Mouse (Mus musculus): Measurements from ENCODE around the gene Mn1. TPM values are rescaled to one million over a fixed set of nuclear protein-coding genes. Genes with fewer than 3 reads are reported as not detected.

The Mn1 gene
- polyA plus RNA-seq (2012; rRNA removed), result 12.8 and 14.8 TPM in 2 replicates

- peak within 1 kb of the TSS; percentile 82 for H3K27ac ChIP-seq (ENCODE audit: insufficient read depth, low read length)
- TF ChIP-seq CTCF (IDR thresholded peaks at IDR 0.05; ENCODE audit: extremely low read depth, insufficient read depth, low read length) (no peak), POLR2A (IDR thresholded peaks at IDR 0.05; ENCODE audit: extremely low read depth, insufficient read depth, low read length) (peak; percentile 88)
- no peaks in the 10 kb centered on the region for H3K4me1 ChIP-seq (ENCODE audit: control insufficient read depth, insufficient read depth, low read length)
- H3K4me3 ChIP-seq (ENCODE audit: insufficient read depth, low read length), result peak within 1 kb of the TSS; percentile 75
Observed at GRCm38 (mm10) chr5:111416591-111417374, at the start of gene Mn1. Gene Mn1 (plus strand): TSS chr5:111417362.

- TF ChIP-seq CTCF (IDR thresholded peaks at IDR 0.05; ENCODE audit: extremely low read depth, insufficient read depth, low read length), result no peak
- no peak for TF ChIP-seq POLR2A (IDR thresholded peaks at IDR 0.05; ENCODE audit: extremely low read depth, insufficient read depth, low read length)
- H3K27ac ChIP-seq (ENCODE audit: insufficient read depth, low read length), result no peak overlapping the region
Observed at GRCm38 (mm10) chr5:111367937-111368517, 49.1 kb upstream of the Mn1 start.

GRCm38 (mm10) chr5:111368576-111368975 lies 48.6 kb upstream of the Mn1 start:
- Histone ChIP-seq H3K4me1 (ENCODE audit: control insufficient read depth, insufficient read depth, low read length) (peaks cover 3% of the 10 kb centered on the region), H3K4me3 (ENCODE audit: insufficient read depth, low read length) (no peak overlapping the region), H3K27ac (ENCODE audit: insufficient read depth, low read length) (no peak overlapping the region)
- no peak for TF ChIP-seq CTCF (IDR thresholded peaks at IDR 0.05; ENCODE audit: extremely low read depth, insufficient read depth, low read length)
- no peak for TF ChIP-seq POLR2A (IDR thresholded peaks at IDR 0.05; ENCODE audit: extremely low read depth, insufficient read depth, low read length)

More at GRCm38 (mm10) chr5:111367937-111368517, 49.1 kb upstream of the Mn1 start:
- Histone ChIP-seq H3K4me3 (ENCODE audit: insufficient read depth, low read length) (no peak overlapping the region), H3K4me1 (ENCODE audit: control insufficient read depth, insufficient read depth, low read length) (peaks cover 3% of the 10 kb centered on the region)

GRCm38 (mm10) chr5:111375616-111376015 lies 41.5 kb upstream of the Mn1 start:
- no peak overlapping the region for H3K4me3 ChIP-seq (ENCODE audit: insufficient read depth, low read length)
- H3K4me1 ChIP-seq (ENCODE audit: control insufficient read depth, insufficient read depth, low read length), result peaks cover 2% of the 10 kb centered on the region
- no peak overlapping the region for H3K27ac ChIP-seq (ENCODE audit: insufficient read depth, low read length)
- TF ChIP-seq POLR2A (IDR thresholded peaks at IDR 0.05; ENCODE audit: extremely low read depth, insufficient read depth, low read length) (no peak), CTCF (IDR thresholded peaks at IDR 0.05; ENCODE audit: extremely low read depth, insufficient read depth, low read length) (no peak)

GRCm38 (mm10) chr5:111376276-111377020 lies 40.7 kb upstream of the Mn1 start:
- TF ChIP-seq POLR2A (IDR thresholded peaks at IDR 0.05; ENCODE audit: extremely low read depth, insufficient read depth, low read length), result no peak
- no peak for TF ChIP-seq CTCF (IDR thresholded peaks at IDR 0.05; ENCODE audit: extremely low read depth, insufficient read depth, low read length)
- no peak overlapping the region for H3K4me3 ChIP-seq (ENCODE audit: insufficient read depth, low read length)
- no peak overlapping the region for H3K27ac ChIP-seq (ENCODE audit: insufficient read depth, low read length)
- H3K4me1 ChIP-seq (ENCODE audit: control insufficient read depth, insufficient read depth, low read length), result peaks cover 2% of the 10 kb centered on the region

GRCm38 (mm10) chr5:111378126-111378993 lies 38.8 kb upstream of the Mn1 start:
- TF ChIP-seq POLR2A (IDR thresholded peaks at IDR 0.05; ENCODE audit: extremely low read depth, insufficient read depth, low read length), result no peak
- TF ChIP-seq CTCF (IDR thresholded peaks at IDR 0.05; ENCODE audit: extremely low read depth, insufficient read depth, low read length), result 0 out of 2 replicates have a peak, but pooled peaks have one; percentile 21
- H3K4me1 ChIP-seq (ENCODE audit: control insufficient read depth, insufficient read depth, low read length), result peaks cover 2% of the 10 kb centered on the region
- H3K4me3 ChIP-seq (ENCODE audit: insufficient read depth, low read length), result no peak overlapping the region
- no peak overlapping the region for H3K27ac ChIP-seq (ENCODE audit: insufficient read depth, low read length)

GRCm38 (mm10) chr5:111383335-111383734 lies 33.8 kb upstream of the Mn1 start:
- TF ChIP-seq POLR2A (IDR thresholded peaks at IDR 0.05; ENCODE audit: extremely low read depth, insufficient read depth, low read length), result no peak
- TF ChIP-seq CTCF (IDR thresholded peaks at IDR 0.05; ENCODE audit: extremely low read depth, insufficient read depth, low read length), result no peak
- Histone ChIP-seq H3K27ac (ENCODE audit: insufficient read depth, low read length) (no peak overlapping the region), H3K4me3 (ENCODE audit: insufficient read depth, low read length) (no peak overlapping the region), H3K4me1 (ENCODE audit: control insufficient read depth, insufficient read depth, low read length) (no peaks in the 10 kb centered on the region)

- TF ChIP-seq CTCF (IDR thresholded peaks at IDR 0.05; ENCODE audit: extremely low read depth, insufficient read depth, low read length), result no peak
- TF ChIP-seq POLR2A (IDR thresholded peaks at IDR 0.05; ENCODE audit: extremely low read depth, insufficient read depth, low read length), result no peak
- H3K4me1 ChIP-seq (ENCODE audit: control insufficient read depth, insufficient read depth, low read length), result 0 out of 2 replicates have a peak, but pooled peaks cover 2% of the 10 kb centered on the region
- H3K4me3 ChIP-seq (ENCODE audit: insufficient read depth, low read length), result no peak overlapping the region
- H3K27ac ChIP-seq (ENCODE audit: insufficient read depth, low read length), result no peak overlapping the region
Observed at GRCm38 (mm10) chr5:111390911-111391310, 26.3 kb upstream of the Mn1 start.

Measured in cortical plate, adult 2 months (tissue).